In genomic region chr1:182784784-182785183, GRCm38 (mm10) we compare ENCODE assay signal across 29 mouse cellular contexts. TPM values are rescaled to one million over a fixed set of nuclear protein-coding genes. Genes with fewer than 3 reads are reported as not detected.
DNase-seq lines count a peak whose midpoint lies in the region; ATAC-seq and TF ChIP-seq lines count a peak whose summit lies in the region.
"Had no signal": no experiment of that assay in that cellular context is flagged by ENCODE, and none has a peak within 500 bp of the region (broad histone marks: within the 10 kb centered on the region; RNA-seq: fewer than 3 reads in every experiment).

No protein-coding gene starts in this region.

- TF ChIP-seq CTCF in Patski (IDR thresholded peaks at IDR 0.05): no peak

- no peaks in the 10 kb centered on the region for H3K27me3 ChIP-seq in kidney, embryonic 15.5 days
- H3K27me3 ChIP-seq in Patski: no peaks in the 10 kb centered on the region
- no peaks in the 10 kb centered on the region for H3K27me3 ChIP-seq in intestine, embryonic 15.5 days (replicated peaks)
- H3K27me3 ChIP-seq: forebrain, embryonic 13.5 days; heart, embryonic 15.5 days; hindbrain, embryonic 15.5 days; limb, embryonic 13.5 days; liver, embryonic 12.5 days; neural tube, embryonic 15.5 days had no signal

- WGBS in kidney, embryonic 15.5 days: 78% methylated on average over 3 of the region's 3 CpGs
- WGBS in intestine, embryonic 15.5 days: 77% methylated on average over 3 of the region's 3 CpGs

- POLR2A ChIA-PET in Patski (lab: Charles Lee): no interaction called here

- H3K9me3 ChIP-seq in kidney, embryonic 15.5 days (replicated peaks): no peaks in the 10 kb centered on the region
- no peaks in the 10 kb centered on the region for H3K9me3 ChIP-seq in intestine, embryonic 15.5 days
- H3K9me3 ChIP-seq: forebrain, embryonic 13.5 days; heart, embryonic 15.5 days; hindbrain, embryonic 15.5 days; limb, embryonic 13.5 days; liver, embryonic 12.5 days; neural tube, embryonic 15.5 days had no signal

- ATAC-seq in kidney, embryonic 15.5 days (replicated peaks; ENCODE audit: low FRiP score): no peak
- peak; percentile 47 for ATAC-seq in Patski
- ATAC-seq in intestine, embryonic 15.5 days: no peak
- ATAC-seq: forebrain, embryonic 13.5 days; liver, embryonic 12.5 days had no signal

- 0 out of 2 replicates have a peak overlapping the region, but pooled peaks have one; percentile 18 for H3K27ac ChIP-seq in kidney, embryonic 15.5 days
- H3K27ac ChIP-seq in intestine, embryonic 15.5 days: no peak overlapping the region
- H3K27ac ChIP-seq: forebrain, embryonic 13.5 days; gastrocnemius, adult 2 months; heart, embryonic 15.5 days; hindbrain, embryonic 15.5 days; layer of hippocampus, adult 2 months; limb, embryonic 13.5 days; liver, embryonic 12.5 days; neural tube, embryonic 15.5 days had no signal

- H3K4me3 ChIP-seq in kidney, embryonic 15.5 days (replicated peaks): no peak overlapping the region
- H3K4me3 ChIP-seq in intestine, embryonic 15.5 days (replicated peaks): no peak overlapping the region
- H3K4me3 ChIP-seq: forebrain, embryonic 13.5 days; gastrocnemius, adult 2 months; heart, embryonic 15.5 days; hindbrain, embryonic 15.5 days; layer of hippocampus, adult 2 months; limb, embryonic 13.5 days; liver, embryonic 12.5 days; neural tube, embryonic 15.5 days had no signal

- H3K4me1 ChIP-seq in kidney, embryonic 15.5 days: peaks cover 30% of the 10 kb centered on the region
- H3K4me1 ChIP-seq in intestine, embryonic 15.5 days (replicated peaks): 0 out of 2 replicates have a peak, but pooled peaks cover 7% of the 10 kb centered on the region
- H3K4me1 ChIP-seq: forebrain, embryonic 13.5 days; hindbrain, embryonic 15.5 days; liver, embryonic 12.5 days had no signal

- H3K9ac ChIP-seq in kidney, embryonic 15.5 days: no peak overlapping the region
- H3K9ac ChIP-seq in intestine, embryonic 15.5 days: no peak overlapping the region
- H3K9ac ChIP-seq: forebrain, embryonic 13.5 days; heart, embryonic 15.5 days; hindbrain, embryonic 15.5 days; limb, embryonic 13.5 days; liver, embryonic 12.5 days; neural tube, embryonic 15.5 days had no signal

- in situ Hi-C loops in Patski (cut with MboI; ENCODE audit: low pct_unique_long_range_greater_than_20kb): no loop called here

- peak; percentile 34 for DNase-seq in cerebellum, adult 11 months
- DNase-seq in cerebellum, postnatal 14 days: no peak
- no peak for DNase-seq in kidney, postnatal 4 days
- DNase-seq in NIH3T3 (ENCODE audit: low read depth) (peak; percentile 43), Patski (ENCODE audit: low read depth, low spot score) (no peak)
- no peak for DNase-seq in urinary bladder, postnatal 14 days (ENCODE audit: low spot score)
- DNase-seq: gastrocnemius, adult 2 months; heart, postnatal 36 days; kidney, postnatal 10 days; layer of hippocampus, postnatal 36 days; lung, adult 18-20 months; lung, postnatal 10 days; thymus, postnatal 14 days had no signal

- CTCF ChIA-PET in Patski (lab: Charles Lee): no interaction called here

- H3K36me3 ChIP-seq in kidney, embryonic 15.5 days: no peaks in the 10 kb centered on the region
- H3K36me3 ChIP-seq in intestine, embryonic 15.5 days: no peaks in the 10 kb centered on the region
- H3K36me3 ChIP-seq: heart, embryonic 15.5 days; hindbrain, embryonic 15.5 days; limb, embryonic 13.5 days; liver, embryonic 12.5 days had no signal

- H3K4me2 ChIP-seq in kidney, embryonic 15.5 days: no peak overlapping the region
- H3K4me2 ChIP-seq in intestine, embryonic 15.5 days (replicated peaks): no peak overlapping the region
- H3K4me2 ChIP-seq: forebrain, embryonic 13.5 days; heart, embryonic 15.5 days; hindbrain, embryonic 15.5 days; limb, embryonic 13.5 days; liver, embryonic 12.5 days; midbrain, embryonic 11.5 days; neural tube, embryonic 15.5 days had no signal

RNA-seq across cellular contexts. Expression of gene Susd4, which starts 21.1 kb away (rescaled TPM):
- 19.8 and 20.0 TPM in 2 replicates for polyA plus RNA-seq in kidney, embryonic 15.5 days (2015; fragmentation: Nextera tagmentation; extraction: Ambion mirVana)
- 21.5 TPM for polyA plus RNA-seq in Patski (2021)
- 15.1 and 15.5 TPM in 2 replicates for polyA plus RNA-seq in intestine, embryonic 15.5 days (2015; fragmentation: Nextera tagmentation; extraction: Ambion mirVana)

RNA-seq across cellular contexts. Expression of gene Ccdc185, which starts 35.8 kb away (rescaled TPM):
- polyA plus RNA-seq in kidney, embryonic 15.5 days (2015; fragmentation: Nextera tagmentation; extraction: Ambion mirVana): not detected in 2 replicates
- polyA plus RNA-seq in Patski (2021): not detected
- not detected in 2 replicates for polyA plus RNA-seq in intestine, embryonic 15.5 days (2015; fragmentation: Nextera tagmentation; extraction: Ambion mirVana)
- polyA plus RNA-seq: brain, embryonic 14.5 days; C2C12; embryonic facial prominence, embryonic 14.5 days; forebrain, embryonic 13.5 days; frontal cortex, adult 2 months; heart, embryonic 15.5 days; hindbrain, embryonic 15.5 days; intestine, embryonic 14.5 days; limb, embryonic 13.5 days; liver, embryonic 12.5 days; midbrain, embryonic 11.5 days; neural tube, embryonic 15.5 days; small intestine, adult 2 months had no signal

Comparison
In these comparisons a context has a peak if more than half of its experiments do, and no peak if none do; other contexts are left out.
1. DNase-seq: peak in cerebellum, adult 11 months (single experiment) and NIH3T3 (single experiment); none in cerebellum, postnatal 14 days (0 of 2), kidney, postnatal 4 days (0 of 2), Patski (single experiment) and urinary bladder, postnatal 14 days (single experiment).